Mouse (Mus musculus): ENCODE results near the gene Ccdc24. TPM values are rescaled to one million over a fixed set of nuclear protein-coding genes. Genes with fewer than 3 reads are reported as not detected.

Gene Ccdc24
- total RNA-seq, 2 experiments from 2014 or later = 1.3 to 1.4 TPM

DNA sequence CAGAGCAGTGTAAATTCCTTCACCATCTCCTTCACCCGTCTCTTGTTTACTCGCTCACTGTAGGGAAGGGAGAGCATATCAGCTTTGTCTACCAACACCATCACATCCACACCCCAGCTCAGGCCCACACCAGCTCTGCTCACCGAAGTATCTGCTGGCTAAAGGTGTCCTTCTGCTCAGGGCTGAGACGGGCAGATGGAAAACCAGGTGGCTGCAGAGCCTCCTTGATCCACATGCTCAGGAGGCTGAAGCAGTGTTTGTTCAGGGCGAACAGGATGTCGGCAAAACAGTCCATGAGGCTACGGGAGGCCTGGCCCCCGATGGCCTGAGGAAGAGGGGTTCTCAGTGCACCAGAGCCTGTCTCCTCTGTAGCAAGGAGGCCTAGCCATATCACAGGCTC lies 22.2 kb upstream of the Ccdc24 start:
- intact Hi-C loops (cut with DNase I) = no loop called here
- no peak for DNase-seq (ENCODE audit: low spot score in 2 of 2)

DNA sequence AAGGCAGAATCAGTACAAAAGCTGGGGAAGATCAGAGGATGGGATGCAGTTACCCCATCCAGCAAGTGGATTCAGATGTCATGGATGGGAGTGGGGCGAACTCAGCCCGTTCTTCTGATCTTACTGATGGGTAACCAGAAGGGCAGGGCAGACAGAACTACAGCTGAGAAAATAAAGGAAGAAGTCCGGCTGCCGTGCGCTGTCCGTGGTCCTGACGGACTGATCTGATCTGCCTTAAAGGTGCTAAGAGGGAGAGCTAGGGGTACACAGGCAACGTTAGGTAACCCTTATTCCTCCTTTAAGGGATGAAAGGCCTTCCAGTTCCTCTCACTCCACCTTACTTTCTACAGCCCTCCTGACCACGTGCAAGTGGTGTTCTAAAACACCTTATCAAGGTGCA lies 21.0 kb upstream of the Ccdc24 start:
- intact Hi-C loops (cut with DNase I) = loop anchor here (2.0 kb wide), 1 partner anchor 21 kb away; the partner anchor contains the start of gene Ipo13
- no peak for DNase-seq (ENCODE audit: low spot score in 2 of 2)

DNA sequence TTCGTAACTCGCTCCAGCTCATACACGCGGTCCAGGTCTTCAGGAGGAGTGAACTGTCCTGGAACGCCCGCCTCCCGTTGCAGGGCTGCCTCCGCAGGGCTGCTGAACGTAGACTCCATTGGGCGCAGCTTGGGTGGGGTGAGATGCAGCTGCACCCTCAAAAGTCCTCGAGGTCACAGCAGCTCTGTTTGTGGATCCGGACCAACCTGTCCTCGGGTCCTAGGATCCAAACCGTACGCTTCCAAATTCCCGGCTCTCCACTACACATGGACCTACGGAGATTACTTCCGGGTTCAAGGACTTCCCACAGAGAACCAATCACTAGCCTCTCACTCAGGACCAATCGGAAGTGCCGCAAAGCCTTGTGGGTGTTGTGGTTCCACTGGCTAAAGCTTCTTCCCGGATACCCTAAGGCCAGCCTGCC lies 19.4 kb upstream of the Ccdc24 start, which contains the start of gene Dph2:
Dph2 (minus strand) TSS at position 295 of the 424 bp plus-strand sequence.
- intact Hi-C loops (cut with DNase I) = loop anchor here (2.0 kb wide), 1 partner anchor 23 kb away; the partner anchor contains the start of gene Ipo13
- DNase-seq (ENCODE audit: low spot score in 2 of 2) = peak; percentile 81 to 94

DNA sequence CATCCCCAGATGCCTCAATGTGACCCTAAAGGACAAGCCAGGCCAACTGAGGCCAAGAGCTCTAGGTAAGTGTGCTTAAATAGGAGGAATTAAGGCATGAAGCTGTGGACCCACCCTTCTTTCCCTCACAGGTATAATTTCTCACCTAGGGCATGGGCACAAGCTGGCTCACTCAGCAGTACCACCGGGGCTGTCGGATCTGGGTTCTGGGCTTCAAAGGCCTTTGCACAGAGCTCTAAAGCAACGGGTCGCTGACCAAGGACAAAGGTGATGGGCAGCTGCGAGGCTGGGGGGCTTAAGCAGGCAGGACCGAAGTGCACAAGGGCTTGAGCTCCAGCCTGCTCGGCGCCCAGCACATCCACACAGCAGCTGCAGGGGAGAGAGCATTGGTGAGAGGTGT lies 18.4 kb upstream of the Ccdc24 start:
- intact Hi-C loops (cut with DNase I) = no loop called here
- no peak for DNase-seq (ENCODE audit: low spot score in 2 of 2)

DNA sequence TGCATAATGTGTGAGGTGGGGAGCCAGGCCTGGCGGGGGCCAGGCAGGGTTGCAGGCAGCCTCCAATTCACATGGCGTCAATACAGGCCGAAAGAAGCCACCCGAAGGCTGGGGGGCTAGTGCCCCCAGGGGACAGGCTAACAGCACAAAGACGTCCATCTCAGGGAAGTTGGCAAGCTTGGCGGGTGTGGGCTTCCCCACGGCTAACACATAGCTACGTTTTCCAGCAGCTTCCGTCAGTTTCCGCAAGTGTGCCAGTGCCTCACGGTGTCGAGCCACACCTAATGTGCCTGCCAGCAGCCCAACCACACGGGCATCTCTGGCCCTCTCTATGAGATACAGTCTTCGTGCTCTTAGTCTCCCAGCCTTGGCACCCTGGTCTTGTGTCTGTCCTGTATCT lies 17.7 kb upstream of the Ccdc24 start:
- intact Hi-C loops (cut with DNase I) = no loop called here
- no peak for DNase-seq (ENCODE audit: low spot score in 2 of 2)

DNA sequence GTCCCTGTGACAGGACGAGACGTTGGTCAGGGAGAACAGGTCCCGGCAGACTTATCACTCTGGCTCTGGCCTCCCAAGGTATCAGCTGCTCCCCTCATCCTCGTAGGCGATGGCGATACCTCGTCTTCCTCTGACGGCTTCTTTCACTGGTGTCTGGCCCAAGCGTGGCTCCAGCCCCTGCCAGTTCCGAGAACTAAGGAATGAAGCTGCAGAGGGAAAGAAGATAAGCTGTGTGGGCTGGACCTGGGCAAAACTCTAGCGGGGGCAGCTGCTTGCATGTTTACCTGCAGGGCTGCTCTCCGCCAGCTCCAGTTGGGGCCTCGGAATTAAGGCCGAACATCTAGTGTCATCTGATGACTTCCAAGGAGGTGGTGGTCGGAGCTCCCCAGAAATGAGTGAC lies 17.1 kb upstream of the Ccdc24 start:
- DNase-seq (ENCODE audit: low spot score in 2 of 2) = no peak
- intact Hi-C loops (cut with DNase I) = no loop called here

DNA sequence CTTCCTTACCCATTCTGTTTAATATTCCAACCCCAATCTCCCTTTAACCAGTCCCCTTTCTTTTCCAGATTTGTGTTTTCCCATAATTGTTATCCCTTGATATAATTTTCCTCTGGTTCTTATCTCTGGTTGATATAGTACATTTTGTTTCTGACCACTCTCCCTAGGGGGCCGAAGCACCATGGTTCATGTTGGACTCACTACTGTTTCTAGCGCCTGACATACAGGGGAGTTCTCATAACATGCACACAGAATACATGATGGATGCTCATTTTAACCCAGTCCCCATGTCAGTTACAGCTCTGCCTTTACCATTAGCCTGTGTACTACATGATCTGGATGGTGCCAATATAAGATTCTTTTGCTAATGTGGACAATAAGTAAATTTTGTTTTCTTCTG lies 15.6 kb upstream of the Ccdc24 start:
- no peak for DNase-seq (ENCODE audit: low spot score in 2 of 2)
- intact Hi-C loops (cut with DNase I) = no loop called here

DNA sequence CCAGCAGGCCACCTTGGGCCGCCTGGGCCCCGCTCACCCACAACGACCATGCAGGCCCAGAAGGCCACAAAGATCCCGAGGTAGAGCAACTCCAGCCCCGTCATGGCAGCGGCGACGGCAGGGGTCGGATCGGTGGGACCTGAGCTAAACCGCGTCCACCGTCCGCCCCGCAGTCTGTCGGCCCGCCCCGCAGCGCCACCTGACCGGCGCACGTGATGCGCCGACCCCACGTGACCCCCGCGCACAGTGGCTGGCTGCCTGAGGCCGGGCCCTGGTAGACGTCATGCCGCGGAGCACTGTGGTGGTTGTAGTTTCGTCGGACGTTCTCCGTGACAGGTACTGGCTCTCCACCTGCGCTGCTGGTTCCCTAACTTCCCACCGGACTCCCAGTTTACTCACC lies 14.8 kb upstream of the Ccdc24 start, which contains the start of gene Atp6v0b:
Atp6v0b (minus strand) TSS at position 201 of the 400 bp plus-strand sequence.
- peak; percentile 95 to 97 for DNase-seq (ENCODE audit: low spot score in 2 of 2)
- intact Hi-C loops (cut with DNase I) = no loop called here

DNA sequence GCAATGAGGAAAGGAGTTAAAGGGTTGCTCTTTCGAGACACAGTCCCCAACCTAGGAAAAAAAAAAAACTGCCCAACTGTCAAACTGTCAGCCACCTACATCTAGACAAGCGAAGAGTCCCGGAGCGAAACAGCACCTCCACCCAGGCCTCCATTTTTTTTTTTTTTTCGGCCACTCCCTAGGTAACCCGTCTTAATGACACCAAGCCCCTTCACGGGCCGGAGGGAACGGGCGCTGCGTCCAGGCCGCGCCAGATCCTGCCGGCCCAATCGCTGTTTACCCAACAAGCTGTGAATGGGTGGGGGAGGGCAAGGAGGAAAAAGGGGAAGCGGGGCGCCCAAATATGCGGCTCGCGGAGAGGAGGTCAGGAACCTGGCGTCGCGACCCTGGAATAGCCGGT lies 14.3 kb upstream of the Ccdc24 start:
- no peak for DNase-seq (ENCODE audit: low spot score in 2 of 2)

DNA sequence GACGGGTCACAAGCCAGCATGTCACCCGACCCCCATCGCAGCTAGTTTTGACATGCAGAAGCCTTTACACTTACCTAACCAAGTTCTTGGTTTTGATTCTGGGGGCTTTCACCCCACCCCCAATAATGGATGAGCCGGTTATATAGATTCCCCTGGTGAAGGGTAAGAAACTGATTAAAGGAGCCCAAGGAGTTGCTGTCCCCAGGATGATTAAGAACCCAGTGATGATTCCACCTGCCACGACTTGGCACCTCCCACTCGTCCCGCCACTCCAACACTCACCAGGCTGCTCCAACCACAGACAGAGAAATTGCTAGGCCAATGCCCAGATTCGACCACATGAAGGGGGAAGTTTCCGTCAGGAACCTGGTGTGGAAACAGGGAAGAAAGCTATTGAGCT lies 13.6 kb upstream of the Ccdc24 start:
- intact Hi-C loops (cut with DNase I) = no loop called here
- DNase-seq (ENCODE audit: low spot score in 2 of 2) = peak in 1 of 2 experiments; percentile 51

More for the DNA sequence above, 14.3 kb upstream of the Ccdc24 start:
- intact Hi-C loops (cut with DNase I) = no loop called here

DNA sequence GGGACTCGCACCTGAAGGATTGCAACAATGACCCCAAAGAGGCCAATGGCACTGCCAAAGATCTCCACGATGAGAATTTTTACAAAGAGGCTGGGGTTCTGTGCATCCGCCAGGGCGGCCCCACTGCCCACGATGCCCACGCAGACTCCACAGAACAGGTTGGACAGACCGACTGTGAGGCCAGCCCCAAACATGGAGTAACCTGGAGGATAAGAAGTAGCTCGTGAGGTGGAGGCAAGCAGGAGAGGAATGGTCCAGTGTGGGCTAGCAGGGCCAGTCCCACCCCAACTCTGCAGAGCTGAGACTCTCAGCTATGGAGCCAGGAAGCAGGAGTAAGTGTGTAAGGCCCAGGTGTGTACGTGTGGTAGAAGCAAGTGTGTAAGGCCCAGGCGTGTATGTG lies 12.7 kb upstream of the Ccdc24 start:
- intact Hi-C loops (cut with DNase I) = no loop called here

DNA sequence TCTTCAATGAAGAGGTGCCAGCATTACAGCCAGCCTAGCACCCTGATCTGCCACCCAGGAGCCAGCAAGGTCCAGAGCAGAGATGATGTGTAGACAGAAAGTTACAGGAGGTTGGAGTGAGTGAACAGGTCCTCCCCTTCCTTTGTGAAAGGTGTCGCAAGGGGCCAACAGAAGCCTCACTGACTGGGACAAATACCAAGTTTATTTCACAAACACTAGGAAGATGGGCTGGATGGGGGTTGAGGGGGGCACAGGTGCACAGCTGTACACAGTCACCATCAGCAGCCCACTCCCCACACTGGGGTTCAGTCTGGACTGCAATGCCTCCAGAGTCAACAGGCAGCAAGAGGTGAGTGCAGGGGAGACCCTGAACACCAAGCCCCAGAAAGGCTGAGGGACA lies 11.8 kb upstream of the Ccdc24 start:
- DNase-seq (ENCODE audit: low spot score in 2 of 2) = no peak
- intact Hi-C loops (cut with DNase I) = no loop called here

More for the DNA sequence above, 12.7 kb upstream of the Ccdc24 start:
- DNase-seq (ENCODE audit: low spot score in 2 of 2) = no peak

DNA sequence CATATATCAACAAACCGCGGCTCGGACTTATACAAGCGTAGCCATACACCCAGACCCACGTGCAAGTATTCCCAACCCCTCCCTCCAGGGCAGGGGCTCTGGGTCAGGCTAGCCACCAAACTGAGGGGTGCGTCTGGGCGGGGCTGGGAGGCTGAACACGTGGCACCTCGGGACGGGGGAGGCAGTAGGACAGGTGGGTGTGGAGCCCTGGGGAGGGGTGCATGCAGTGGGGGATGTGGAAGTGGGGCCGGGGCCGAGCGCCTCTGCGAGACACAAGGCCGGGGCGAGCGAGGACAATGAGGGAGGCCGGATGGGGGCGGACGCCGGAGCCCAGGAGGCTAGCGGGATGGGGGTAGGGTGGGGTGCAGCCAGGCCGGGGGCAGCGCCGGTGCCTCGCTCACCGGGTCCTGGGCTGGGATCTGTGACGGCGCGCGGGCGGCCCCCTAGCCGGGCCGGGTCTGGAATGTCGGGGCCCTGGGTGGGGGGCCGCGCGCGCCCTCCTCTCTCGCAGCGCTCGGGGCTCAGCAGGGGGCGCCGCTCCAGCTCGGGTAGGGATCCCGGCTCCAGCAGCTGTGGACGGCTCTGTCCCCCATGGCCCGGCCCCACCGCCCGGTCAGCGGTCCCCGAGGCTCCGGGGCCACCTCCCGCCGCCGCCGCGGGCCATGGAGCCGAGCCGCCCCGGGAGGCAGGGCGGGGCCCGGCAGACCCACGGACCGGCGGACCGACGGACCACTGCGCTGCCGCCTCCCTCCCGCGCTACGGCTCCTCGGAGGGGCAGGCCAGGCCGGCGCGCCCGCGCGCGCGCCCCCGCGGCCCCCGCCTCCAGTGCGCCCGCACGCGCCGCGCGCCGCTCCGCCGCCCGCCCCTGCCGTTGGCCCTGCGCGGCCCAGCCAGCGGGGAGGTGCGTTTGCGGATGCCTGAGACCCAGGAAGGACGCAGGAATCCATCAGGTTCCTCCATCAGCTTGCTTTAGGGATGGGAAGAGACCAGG lies 10.6 kb upstream of the Ccdc24 start, which contains the start of gene B4galt2:
B4galt2 (minus strand) TSS at position 787 of the 991 bp plus-strand sequence.
- DNase-seq (ENCODE audit: low spot score in 2 of 2) = peak; percentile 62 to 81
- intact Hi-C loops (cut with DNase I) = no loop called here

DNA sequence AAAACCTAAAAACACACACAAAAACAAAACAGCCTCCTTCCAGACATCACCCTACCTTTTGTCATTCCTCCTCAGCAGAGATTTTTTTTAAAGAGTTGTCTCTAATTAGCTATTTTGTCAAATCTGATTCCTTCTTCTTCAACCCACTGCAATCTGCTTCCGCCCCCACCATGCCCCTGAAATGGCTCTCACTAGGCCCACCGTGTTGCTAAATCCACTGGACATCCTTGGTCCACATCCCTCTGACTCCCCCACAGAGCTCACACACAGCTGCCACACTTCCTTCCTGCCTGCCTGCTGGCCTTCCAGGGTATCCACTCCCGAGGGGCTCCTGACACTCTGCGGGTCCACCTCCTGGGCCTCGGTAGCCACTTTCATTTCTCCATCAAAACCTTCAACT lies 6.3 kb upstream of the Ccdc24 start:
- DNase-seq (ENCODE audit: low spot score in 2 of 2) = peak in 1 of 2 experiments; percentile 79
- intact Hi-C loops (cut with DNase I) = no loop called here

DNA sequence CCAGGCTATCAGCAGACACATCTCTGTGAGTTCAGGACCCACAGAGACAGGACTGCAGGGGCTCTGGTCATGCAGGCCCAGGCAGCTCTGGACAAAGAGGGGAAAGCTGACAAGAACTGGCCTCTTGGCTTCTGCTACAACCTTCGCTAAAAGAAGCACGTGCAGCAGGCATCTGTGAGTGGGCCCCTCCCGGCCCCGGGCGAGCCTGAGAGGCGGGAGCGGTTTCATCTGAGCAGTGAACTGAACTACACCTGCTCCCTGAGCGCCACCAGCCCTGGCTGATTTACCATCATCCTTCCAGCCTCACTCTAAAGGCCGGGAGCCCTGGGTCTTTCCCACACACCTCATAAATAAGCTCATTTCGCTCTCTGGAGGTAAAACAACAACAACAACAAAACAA lies 5.9 kb upstream of the Ccdc24 start:
- no peak for DNase-seq (ENCODE audit: low spot score in 2 of 2)
- intact Hi-C loops (cut with DNase I) = no loop called here

DNA sequence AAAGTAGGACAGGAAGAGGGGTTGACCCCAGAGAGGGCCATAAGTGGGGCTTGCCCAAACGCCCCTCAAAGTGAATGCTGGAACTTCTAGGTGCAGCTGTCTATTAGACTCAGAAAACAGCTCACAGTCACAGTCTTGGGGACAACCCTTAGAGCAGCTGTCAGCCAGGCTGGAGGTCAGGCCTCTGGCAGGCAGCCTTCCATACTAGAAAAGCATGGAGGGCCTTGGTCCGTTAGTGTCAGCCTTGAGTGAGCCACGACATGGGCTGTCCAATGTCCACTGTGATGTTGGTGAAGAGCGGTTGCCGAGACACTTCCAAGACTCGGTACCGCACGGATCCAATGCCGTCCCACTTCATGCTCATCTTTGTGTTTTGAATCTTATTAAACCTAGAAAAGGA lies 1.3 kb upstream of the Ccdc24 start:
- no peak for DNase-seq (ENCODE audit: low spot score in 2 of 2)
- intact Hi-C loops (cut with DNase I) = no loop called here

DNA sequence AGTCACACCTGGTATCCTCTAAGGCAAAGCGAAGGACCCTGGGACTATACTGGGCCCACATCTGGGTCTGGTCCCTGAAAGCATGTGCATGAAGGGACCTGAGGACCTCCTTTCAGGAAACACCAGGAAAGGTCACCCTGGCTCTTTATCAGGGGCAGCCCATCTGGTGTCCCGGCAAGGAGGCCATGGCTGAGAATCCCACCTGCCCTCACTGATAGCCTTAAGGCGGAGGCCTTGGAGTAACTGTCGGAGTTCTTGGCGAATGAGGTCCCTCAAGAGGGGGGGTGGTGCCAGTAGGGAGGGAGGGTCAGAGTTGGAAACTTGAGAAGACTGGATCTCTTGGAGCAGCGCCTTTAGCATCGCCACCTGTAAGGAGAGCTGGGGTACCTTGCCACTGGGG lies 570 bp downstream of the Ccdc24 start:
- intact Hi-C loops (cut with DNase I) = no loop called here
- DNase-seq (ENCODE audit: low spot score in 2 of 2) = no peak

DNA sequence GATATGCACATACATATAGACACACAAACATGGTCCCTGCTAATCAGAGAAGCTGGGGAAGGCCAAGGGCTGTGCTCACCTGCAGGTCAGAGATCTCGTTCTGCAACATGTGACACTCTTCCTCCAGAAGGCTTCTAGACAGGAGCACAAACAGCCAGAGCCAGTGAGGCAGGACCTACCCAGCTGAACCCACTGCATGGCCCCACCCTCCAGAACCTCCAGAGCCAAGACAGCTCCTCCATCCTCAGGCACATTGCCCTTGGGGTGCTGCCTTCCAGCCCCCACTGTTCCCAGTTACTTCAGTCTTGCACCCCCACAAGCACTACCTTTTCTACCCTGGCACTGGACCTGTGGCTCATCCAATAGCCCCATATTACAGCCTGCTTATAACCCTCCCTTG lies 1.9 kb downstream of the Ccdc24 start:
- intact Hi-C loops (cut with DNase I) = no loop called here
- no peak for DNase-seq (ENCODE audit: low spot score in 2 of 2)

DNA sequence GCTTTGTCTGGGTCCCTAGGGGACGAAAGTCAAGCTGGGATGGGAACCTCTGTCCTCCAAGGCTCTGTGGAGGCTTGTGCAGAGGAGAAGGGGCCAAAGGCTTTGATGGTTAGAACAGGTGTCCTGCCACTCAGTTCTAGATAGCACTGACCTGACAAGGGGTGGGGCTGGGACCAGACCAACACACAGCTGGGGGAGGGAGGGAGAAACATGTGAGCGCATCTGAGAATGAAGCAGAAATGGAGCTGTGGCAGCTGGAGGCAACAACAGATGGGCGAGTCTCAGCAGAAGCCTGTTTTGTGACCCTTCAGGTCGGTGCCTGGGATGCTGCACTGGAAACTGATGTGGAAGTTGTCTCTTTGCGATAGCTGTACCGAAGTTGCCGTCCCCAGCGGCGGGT lies 3.0 kb downstream of the Ccdc24 start:
- intact Hi-C loops (cut with DNase I) = loop anchor here (5.0 kb wide), 1 partner anchor 57 kb away; no protein-coding TSS in a partner anchor
- no peak for DNase-seq (ENCODE audit: low spot score in 2 of 2)

DNA sequence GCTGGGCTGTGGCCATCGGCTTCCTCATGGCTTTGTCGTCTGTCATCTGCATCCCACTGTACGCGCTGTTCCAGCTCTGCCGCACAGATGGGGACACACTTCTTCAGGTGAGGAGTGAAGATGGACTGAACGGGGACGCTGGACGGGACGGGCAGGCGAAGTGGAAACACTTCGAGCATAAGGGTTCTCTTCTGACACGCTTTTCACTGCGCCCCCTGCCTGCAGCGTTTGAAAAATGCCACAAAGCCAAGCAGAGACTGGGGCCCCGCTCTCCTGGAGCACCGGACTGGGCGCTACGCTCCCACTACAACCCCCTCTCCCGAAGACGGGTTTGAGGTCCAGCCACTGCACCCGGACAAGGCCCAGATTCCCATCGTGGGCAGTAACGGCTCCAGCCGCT lies 4.5 kb downstream of the Ccdc24 start:
- intact Hi-C loops (cut with DNase I) = loop anchor here (2.0 to 5.0 kb wide), 2 partner anchors 39 to 56 kb away; no protein-coding TSS in a partner anchor
- DNase-seq (ENCODE audit: low spot score in 2 of 2) = peak in 1 of 2 experiments; percentile 51

DNA sequence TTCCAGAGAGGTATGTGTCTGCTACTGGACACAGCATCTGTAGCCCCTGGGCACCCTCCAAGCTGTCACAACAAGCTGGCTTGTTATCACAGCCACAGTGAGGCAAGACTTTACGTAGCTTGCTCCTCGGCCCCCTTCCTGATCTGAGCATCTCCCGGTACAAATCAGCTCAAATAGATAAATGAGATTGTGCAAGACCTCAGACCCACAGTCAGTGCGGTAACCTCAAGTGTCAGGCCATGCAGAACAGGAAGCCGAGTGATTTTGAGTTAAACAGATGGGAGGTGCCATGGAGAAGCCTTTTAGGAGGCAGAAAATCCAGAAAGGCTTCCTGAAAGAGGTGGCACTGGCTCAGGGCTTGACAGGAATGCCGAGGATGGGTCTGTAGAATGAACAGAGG lies 5.4 kb downstream of the Ccdc24 start:
- intact Hi-C loops (cut with DNase I) = loop anchor here (2.0 to 5.0 kb wide), 2 partner anchors 38 to 55 kb away; no protein-coding TSS in a partner anchor
- DNase-seq (ENCODE audit: low spot score in 2 of 2) = no peak
